Mouse (Mus musculus) neural tube, embryonic 14.5 days (tissue): ENCODE measurements at regions not wholly inside any gene's neighbourhood (a gene's known extent, or its start where the extent isn't known, plus 50 kb on each side); places are given as distances from the start of the nearest gene placed in this dataset.

ENCODE experiments used
- ATAC-seq: fragments of 200-750 bp; cut with Nextera tagmentation; 2 replicates; pipeline ENCODE4 v1.8.0; 2017; ENCODE audit warnings: low read depth, mild to moderate bottlenecking, moderate TSS enrichment, moderate library complexity
- H3K27ac ChIP-seq: fragments of 300-500 bp; sonication (generic); 2 replicates; pipeline ENCODE4 v1.5.1; 2014; ENCODE audit warnings: low read depth, mild to moderate bottlenecking, control low read depth, low read length, moderate library complexity, mixed read lengths
- H3K27me3 ChIP-seq: fragments of 300-500 bp; sonication (generic); 2 replicates; pipeline ENCODE4 v1.6.1; 2014; ENCODE audit warnings: low read length; ENCODE audit not compliant: control insufficient read depth, insufficient read depth
- H3K36me3 ChIP-seq: fragments of 300-500 bp; sonication (generic); 2 replicates; pipeline ENCODE4 v1.6.1; 2014; ENCODE audit warnings: low read length, mixed read lengths; ENCODE audit not compliant: control insufficient read depth, insufficient read depth
- H3K4me1 ChIP-seq: fragments of 300-500 bp; sonication (generic); 2 replicates; pipeline ENCODE4 v1.6.1; 2014; ENCODE audit warnings: low read length; ENCODE audit not compliant: control insufficient read depth, insufficient read depth
- H3K4me2 ChIP-seq: fragments of 300-500 bp; sonication (generic); 2 replicates; pipeline ENCODE4 v1.6.1; 2014; ENCODE audit warnings: mild to moderate bottlenecking, low read depth, low read length, control low read depth
- H3K4me3 ChIP-seq: fragments of 300-500 bp; sonication (generic); 2 replicates; pipeline ENCODE4 v1.5.1; 2014; ENCODE audit warnings: low read depth, low read length, control low read depth, mixed read lengths
- H3K9ac ChIP-seq: fragments of 300-500 bp; sonication (generic); replicated peaks from 2 replicates; pipeline ENCODE4 v1.6.1; 2014; ENCODE audit warnings: low read depth, mild to moderate bottlenecking, control low read depth, low read length, mixed read lengths
- H3K9me3 ChIP-seq: fragments of 300-500 bp; sonication (generic); 2 replicates; pipeline ENCODE4 v1.6.1; 2016; ENCODE audit warnings: low read length; ENCODE audit not compliant: control insufficient read depth
- WGBS: fragments of 180-500 bp; shearing (Covaris S2); extraction: QIAGEN DNeasy Blood & Tissue Kit; methylation state at CpG from one replicate; pipeline ENCODE4 v1.1.7; 2014; 5-methylcytosine and 5-hydroxymethylcytosine counted together

DNA sequence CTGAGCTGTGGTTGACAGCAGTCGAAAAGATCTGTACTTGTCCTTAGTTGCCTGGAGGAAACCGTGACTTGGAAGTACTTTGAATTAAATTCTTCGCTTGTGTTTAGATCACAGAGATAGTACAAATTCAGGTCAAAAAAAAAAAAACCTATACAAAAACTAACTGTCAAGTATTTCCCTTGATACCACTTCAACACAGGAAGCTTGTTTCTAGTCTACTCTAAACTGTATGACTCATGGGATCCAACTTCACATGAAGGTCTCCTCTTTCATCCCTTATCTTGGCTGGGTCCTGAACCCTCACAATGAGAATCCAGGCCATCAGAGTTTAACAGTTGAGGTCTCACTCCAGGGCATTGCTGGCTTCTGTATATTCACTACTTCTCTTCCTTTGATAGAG is 54.8 kb downstream of the Tmem30b start:
- no peaks in the 10 kb centered on the region for H3K4me1 ChIP-seq
- no peak overlapping the region for H3K4me3 ChIP-seq
- no peak overlapping the region for H3K4me2 ChIP-seq
- ATAC-seq, result no peak
- no peaks in the 10 kb centered on the region for H3K27me3 ChIP-seq
- 94% methylated on average over 3 of the region's 3 CpGs for WGBS
- no peak overlapping the region for H3K9ac ChIP-seq
- no peaks in the 10 kb centered on the region for H3K9me3 ChIP-seq
- no peak overlapping the region for H3K27ac ChIP-seq
- H3K36me3 ChIP-seq, result no peaks in the 10 kb centered on the region

DNA sequence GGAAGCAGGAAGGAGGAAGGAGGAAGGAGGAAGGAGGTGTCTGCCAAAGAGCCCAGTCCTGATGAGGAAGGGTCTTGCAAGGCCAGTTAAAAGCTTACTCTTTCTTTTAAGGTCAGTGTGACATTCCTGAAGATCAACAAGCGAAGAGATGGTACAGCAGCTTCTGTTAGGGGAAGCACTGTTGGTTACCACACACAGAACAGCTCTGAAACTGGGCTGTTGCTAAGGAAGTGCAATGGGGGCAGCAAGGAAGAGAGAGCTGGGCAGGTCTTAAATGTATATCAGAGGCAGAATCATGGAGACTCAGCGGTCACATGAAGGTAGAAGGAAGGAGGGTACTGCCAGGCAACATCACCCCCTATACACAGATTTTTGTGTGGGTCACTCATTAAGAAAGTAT is 63.3 kb downstream of the Tmem30b start:
- no peak overlapping the region for H3K9ac ChIP-seq
- WGBS, result 90% methylated on average over 2 of the region's 2 CpGs

DNA sequence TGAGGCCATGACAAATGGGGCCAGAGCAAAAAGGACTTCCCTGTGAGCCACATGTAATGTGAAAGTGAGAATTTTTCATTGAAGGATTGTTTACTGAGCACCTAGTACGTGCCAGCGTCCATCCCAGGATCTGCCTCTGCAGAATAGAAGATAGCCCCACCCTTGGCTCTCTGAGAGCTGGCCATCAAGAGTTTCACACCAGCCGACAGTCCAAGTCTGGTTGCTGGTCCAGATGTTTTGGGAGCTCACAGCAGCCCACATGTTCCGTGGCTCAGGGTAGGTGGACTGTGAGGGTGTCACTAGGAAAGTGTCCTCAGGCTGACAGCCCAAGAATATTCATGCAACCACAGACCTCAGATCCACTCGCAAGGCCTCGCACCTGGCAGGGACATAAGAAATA is 63.9 kb downstream of the Tmem30b start:
- WGBS, result 95% methylated on average over 6 of the region's 6 CpGs
- H3K4me3 ChIP-seq, result no peak overlapping the region
- H3K4me2 ChIP-seq, result no peak overlapping the region
- no peaks in the 10 kb centered on the region for H3K4me1 ChIP-seq
- H3K9ac ChIP-seq, result no peak overlapping the region
- H3K27me3 ChIP-seq, result no peaks in the 10 kb centered on the region
- no peaks in the 10 kb centered on the region for H3K36me3 ChIP-seq
- no peak for ATAC-seq
- H3K27ac ChIP-seq, result no peak overlapping the region
- H3K9me3 ChIP-seq, result no peaks in the 10 kb centered on the region

More for the DNA sequence above, 63.3 kb downstream of the Tmem30b start:
- ATAC-seq, result no peak
- Histone ChIP-seq H3K9me3 (no peaks in the 10 kb centered on the region), H3K27ac (no peak overlapping the region), H3K4me1 (no peaks in the 10 kb centered on the region), H3K36me3 (no peaks in the 10 kb centered on the region), H3K27me3 (no peaks in the 10 kb centered on the region), H3K4me2 (no peak overlapping the region), H3K4me3 (no peak overlapping the region)

DNA sequence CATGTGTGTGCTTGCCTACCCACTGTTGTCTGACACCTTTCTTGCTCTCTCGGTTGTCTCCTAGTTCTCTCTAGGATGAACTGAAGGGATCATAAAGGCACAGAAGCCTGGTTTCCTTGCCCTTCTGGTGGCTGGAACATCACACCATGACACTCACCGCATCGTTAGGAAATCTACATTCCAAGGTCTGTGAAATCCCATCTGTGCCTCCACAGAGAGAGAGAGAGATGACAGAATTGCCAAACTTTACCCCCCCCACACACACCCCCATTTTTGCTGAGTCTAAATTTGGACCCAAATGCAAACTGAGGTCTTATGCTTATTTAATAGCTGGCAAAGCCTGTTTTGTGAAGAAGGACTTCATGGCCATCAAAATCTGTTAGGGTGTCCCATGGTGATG is 64.5 kb downstream of the Tmem30b start:
- no peaks in the 10 kb centered on the region for H3K27me3 ChIP-seq
- H3K36me3 ChIP-seq, result no peaks in the 10 kb centered on the region
- WGBS, result 87% methylated on average over 3 of the region's 3 CpGs
- no peak overlapping the region for H3K9ac ChIP-seq
- H3K4me3 ChIP-seq, result no peak overlapping the region
- H3K9me3 ChIP-seq, result no peaks in the 10 kb centered on the region
- no peak overlapping the region for H3K4me2 ChIP-seq
- H3K27ac ChIP-seq, result no peak overlapping the region
- no peaks in the 10 kb centered on the region for H3K4me1 ChIP-seq
- no peak for ATAC-seq

DNA sequence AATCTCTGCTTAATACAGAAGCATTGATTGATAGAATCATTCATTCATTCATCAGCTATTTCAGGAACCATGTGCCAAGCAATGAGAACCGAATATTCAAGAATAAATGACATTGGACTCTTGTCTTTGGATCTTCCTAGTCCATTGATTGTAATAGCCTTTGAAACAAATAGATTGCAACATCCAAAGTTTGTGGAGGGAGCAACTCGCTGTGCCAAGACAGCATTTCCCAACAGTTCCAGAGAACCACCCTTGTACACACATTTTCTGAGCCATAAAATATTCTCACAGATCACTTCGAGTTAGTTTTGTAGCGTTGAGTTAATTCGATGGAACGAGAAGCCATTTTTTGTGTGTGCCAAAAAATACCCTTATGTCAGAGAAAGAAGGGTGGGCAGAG is 65.0 kb downstream of the Tmem30b start:
- Histone ChIP-seq H3K27ac (no peak overlapping the region), H3K4me1 (no peaks in the 10 kb centered on the region), H3K9ac (no peak overlapping the region), H3K4me2 (no peak overlapping the region), H3K4me3 (no peak overlapping the region), H3K36me3 (no peaks in the 10 kb centered on the region), H3K9me3 (no peaks in the 10 kb centered on the region), H3K27me3 (no peaks in the 10 kb centered on the region)
- 92% methylated on average over 6 of the region's 6 CpGs for WGBS
- no peak for ATAC-seq

DNA sequence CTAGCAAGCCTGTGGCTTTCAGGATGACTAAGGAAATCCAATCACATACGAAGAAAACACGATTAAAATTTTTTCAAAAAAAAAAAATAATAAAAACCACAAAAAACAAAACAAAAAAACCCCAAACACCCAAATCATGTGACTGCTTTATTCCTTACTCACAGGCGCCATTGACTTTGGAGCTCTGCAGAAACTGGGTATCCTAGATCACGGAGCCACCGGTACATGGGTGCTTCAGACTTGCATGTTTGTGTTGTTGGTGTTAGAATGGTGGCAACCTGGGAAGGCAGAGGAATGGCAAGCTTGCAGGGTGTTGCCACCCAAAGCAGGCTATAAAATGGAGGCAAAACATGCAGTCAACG is 65.6 kb downstream of the Tmem30b start:
- ATAC-seq, result no peak
- Histone ChIP-seq H3K4me2 (no peak overlapping the region), H3K9me3 (no peaks in the 10 kb centered on the region), H3K9ac (no peak overlapping the region), H3K27me3 (no peaks in the 10 kb centered on the region), H3K27ac (no peak overlapping the region), H3K4me1 (no peaks in the 10 kb centered on the region), H3K36me3 (no peaks in the 10 kb centered on the region), H3K4me3 (no peak overlapping the region)
- WGBS, result 91% methylated on average over 6 of the region's 6 CpGs

DNA sequence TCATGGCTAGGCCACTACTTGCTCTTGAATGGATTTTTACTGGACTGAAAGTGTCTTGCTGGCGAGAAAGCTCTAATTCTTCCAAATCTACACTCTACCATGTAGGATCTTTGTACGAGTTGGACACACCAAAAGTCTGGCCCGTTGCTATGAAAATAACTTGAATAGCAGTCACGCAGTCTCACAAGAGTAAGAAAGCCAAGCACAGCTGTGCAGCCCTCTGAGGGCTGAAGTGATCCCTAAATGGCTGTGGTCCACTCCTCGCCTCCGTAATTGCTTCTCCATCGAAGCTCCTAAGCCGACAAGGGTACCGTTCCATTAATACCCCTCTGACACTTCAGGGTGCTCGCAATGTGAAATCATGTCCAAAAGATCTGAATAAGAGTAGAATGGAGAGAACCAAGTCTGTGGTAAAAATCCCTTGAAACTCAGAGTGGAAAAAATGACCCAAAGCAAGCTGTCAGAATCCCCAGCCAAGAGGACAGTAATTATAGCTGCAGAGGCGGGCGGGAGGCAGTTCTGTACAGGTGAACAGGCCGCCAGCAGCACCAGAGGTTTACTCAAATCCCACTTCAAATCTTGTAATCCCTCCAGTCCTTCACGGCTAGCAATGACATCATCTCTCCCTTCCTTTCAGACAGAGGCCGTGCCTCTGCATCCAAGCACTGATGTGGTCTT is 66.1 kb downstream of the Tmem30b start:
- WGBS, result 92% methylated on average over 15 of the region's 15 CpGs

DNA sequence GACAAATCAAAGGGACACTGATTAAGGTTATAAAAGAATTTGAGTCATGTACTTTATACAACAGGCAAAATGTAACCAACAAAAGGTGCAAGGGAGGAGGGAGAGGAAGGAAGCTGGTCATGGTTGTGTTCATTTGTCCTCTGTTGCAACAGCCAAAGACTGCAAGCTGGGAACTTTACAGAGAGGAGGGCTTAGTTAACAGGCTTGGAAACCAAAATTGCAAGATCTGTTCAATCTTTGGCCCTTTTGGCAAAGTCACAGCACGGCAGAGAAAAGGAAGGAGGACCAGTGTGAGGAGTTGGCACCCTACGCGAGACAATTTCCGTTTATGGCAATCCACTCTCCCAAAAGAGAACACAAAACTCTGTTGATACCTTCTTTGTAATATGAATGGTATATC is 67.6 kb downstream of the Tmem30b start:
- Histone ChIP-seq H3K4me1 (no peaks in the 10 kb centered on the region), H3K36me3 (no peaks in the 10 kb centered on the region), H3K9ac (no peak overlapping the region), H3K27ac (no peak overlapping the region), H3K4me2 (no peak overlapping the region), H3K4me3 (no peak overlapping the region), H3K9me3 (no peaks in the 10 kb centered on the region), H3K27me3 (no peaks in the 10 kb centered on the region)
- ATAC-seq, result no peak
- WGBS, result 95% methylated on average over 4 of the region's 4 CpGs

More for the DNA sequence above, 66.1 kb downstream of the Tmem30b start:
- H3K9ac ChIP-seq, result no peak overlapping the region
- H3K4me2 ChIP-seq, result no peak overlapping the region
- no peak overlapping the region for H3K4me3 ChIP-seq
- H3K9me3 ChIP-seq, result no peaks in the 10 kb centered on the region
- H3K27me3 ChIP-seq, result no peaks in the 10 kb centered on the region
- H3K27ac ChIP-seq, result no peak overlapping the region
- ATAC-seq, result no peak
- H3K4me1 ChIP-seq, result no peaks in the 10 kb centered on the region
- H3K36me3 ChIP-seq, result no peaks in the 10 kb centered on the region

DNA sequence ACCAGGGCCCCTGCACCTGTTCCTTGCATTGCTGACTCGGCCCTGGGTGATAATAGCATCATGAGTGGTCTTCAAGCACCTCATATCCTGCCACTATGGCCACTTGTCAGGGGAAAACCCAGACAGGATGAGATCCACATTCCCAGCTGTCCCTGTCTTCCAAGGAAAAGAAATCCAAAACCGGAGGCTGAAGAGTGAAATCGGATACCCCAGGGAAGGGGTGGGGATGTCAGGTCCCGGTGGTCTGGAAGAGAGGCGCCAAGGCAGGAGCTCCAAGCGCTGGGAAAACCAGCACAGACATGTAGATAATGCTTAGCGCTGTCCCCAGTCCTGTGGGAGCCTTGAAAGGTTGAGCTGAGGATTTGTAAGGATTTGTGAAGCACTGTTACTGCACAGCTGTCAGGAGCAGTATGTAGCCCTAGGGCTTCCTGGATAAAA is 69.8 kb downstream of the Tmem30b start:
- H3K9me3 ChIP-seq, result no peaks in the 10 kb centered on the region
- 10% methylated on average over 7 of the region's 7 CpGs for WGBS
- ATAC-seq, result no peak

More for the DNA sequence above, 69.8 kb downstream of the Tmem30b start:
- H3K27ac ChIP-seq, result no peak overlapping the region
- H3K27me3 ChIP-seq, result no peaks in the 10 kb centered on the region
- no peak overlapping the region for H3K4me3 ChIP-seq
- H3K36me3 ChIP-seq, result no peaks in the 10 kb centered on the region
- H3K4me1 ChIP-seq, result no peaks in the 10 kb centered on the region
- no peak overlapping the region for H3K9ac ChIP-seq
- no peak overlapping the region for H3K4me2 ChIP-seq
